Mouse (Mus musculus): Measurements from ENCODE around the gene Fadd. TPM values are rescaled to one million over a fixed set of nuclear protein-coding genes. Genes with fewer than 3 reads are reported as not detected.

Gene Fadd
- polyA plus RNA-seq, 1 experiment from 2014 or later, result 5.7 TPM

DNA sequence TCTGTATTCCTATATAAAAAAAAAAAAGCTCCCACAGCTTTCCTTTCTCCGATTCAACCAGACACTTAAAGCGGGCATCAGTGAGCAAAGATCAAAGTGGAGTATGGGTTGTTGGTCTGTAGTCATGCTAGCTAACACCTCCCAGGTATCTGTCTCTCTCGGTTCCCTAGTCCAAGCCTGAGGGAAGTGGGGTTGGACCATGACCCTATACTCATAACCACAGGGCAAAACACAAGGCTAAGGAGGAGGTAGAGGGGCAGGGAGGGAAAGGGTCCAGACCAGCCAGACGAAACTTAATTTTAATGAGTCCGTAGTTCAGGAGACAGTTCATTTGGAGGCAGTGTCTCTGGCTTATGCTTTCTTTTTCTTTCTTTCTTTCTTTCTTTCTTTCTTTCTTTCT, 10.0 kb downstream of the Fadd start:
- Histone ChIP-seq H3K36me3 (no peaks in the 10 kb centered on the region), H3K9ac (no peak overlapping the region), H3K27ac (no peak overlapping the region), H3K27me3 (0 out of 2 replicates have a peak, but pooled peaks cover 6% of the 10 kb centered on the region), H3K4me1 (replicated peaks) (no peaks in the 10 kb centered on the region), H3K4me2 (no peak overlapping the region), H3K9me3 (replicated peaks) (no peaks in the 10 kb centered on the region), H3K4me3 (replicated peaks) (no peak overlapping the region)
- DNase-seq (no peak), ATAC-seq (ENCODE audit: low read depth) (no peak)
- WGBS (ENCODE audit: insufficient replicate concordance), result 69% methylated on average over 5 of the region's 5 CpGs

- Histone ChIP-seq H3K27ac (no peak overlapping the region), H3K9ac (no peak overlapping the region), H3K4me1 (replicated peaks) (no peaks in the 10 kb centered on the region), H3K36me3 (no peaks in the 10 kb centered on the region), H3K4me2 (no peak overlapping the region), H3K4me3 (replicated peaks) (no peak overlapping the region), H3K27me3 (0 out of 2 replicates have a peak, but pooled peaks cover 9% of the 10 kb centered on the region), H3K9me3 (replicated peaks) (no peaks in the 10 kb centered on the region)
- DNase-seq (no peak), ATAC-seq (ENCODE audit: low read depth) (no peak)
Observed at GRCm38 (mm10) chr7:144571598-144571997, 10.7 kb downstream of the Fadd start.

DNA sequence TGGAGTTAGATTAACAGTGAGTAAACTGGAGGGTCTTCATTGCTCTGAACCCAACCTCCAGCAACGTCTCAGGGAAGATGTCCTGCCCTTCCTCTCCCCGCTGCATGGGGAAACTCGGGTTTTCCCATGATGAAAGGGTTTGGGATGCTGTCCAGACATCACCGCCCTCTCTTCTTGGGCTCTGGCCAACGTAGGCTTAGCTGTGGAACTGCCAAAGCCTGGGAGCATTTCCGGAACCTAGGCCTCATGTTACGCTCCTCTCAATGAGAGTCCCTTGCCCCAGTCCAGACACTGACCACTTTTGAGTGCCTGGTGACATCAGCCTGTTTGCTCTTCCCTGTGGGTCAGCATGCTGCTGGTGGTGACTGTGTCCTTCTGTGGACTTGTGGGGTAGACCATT, 12.8 kb downstream of the Fadd start:
- 0 out of 2 replicates have a peak, but pooled peaks cover 20% of the 10 kb centered on the region for H3K27me3 ChIP-seq
- no peak overlapping the region for H3K9ac ChIP-seq
- no peak overlapping the region for H3K4me2 ChIP-seq
- H3K4me3 ChIP-seq (replicated peaks), result no peak overlapping the region
- H3K36me3 ChIP-seq, result no peaks in the 10 kb centered on the region
- 64% methylated on average over 7 of the region's 7 CpGs for WGBS (ENCODE audit: insufficient replicate concordance)
- no peak for DNase-seq
- H3K4me1 ChIP-seq (replicated peaks), result no peaks in the 10 kb centered on the region
- no peak for ATAC-seq (ENCODE audit: low read depth)
- H3K9me3 ChIP-seq (replicated peaks), result no peaks in the 10 kb centered on the region
- H3K27ac ChIP-seq, result no peak overlapping the region

- H3K36me3 ChIP-seq, result no peaks in the 10 kb centered on the region
- H3K4me3 ChIP-seq (replicated peaks), result no peak overlapping the region
- no peaks in the 10 kb centered on the region for H3K4me1 ChIP-seq (replicated peaks)
- H3K9ac ChIP-seq, result no peak overlapping the region
- H3K4me2 ChIP-seq, result no peak overlapping the region
- DNase-seq, result no peak
- ATAC-seq (ENCODE audit: low read depth), result no peak
- 0 out of 2 replicates have a peak, but pooled peaks cover 31% of the 10 kb centered on the region for H3K27me3 ChIP-seq
- no peak overlapping the region for H3K27ac ChIP-seq
- H3K9me3 ChIP-seq (replicated peaks), result no peaks in the 10 kb centered on the region
Observed at GRCm38 (mm10) chr7:144568091-144568490, 14.2 kb downstream of the Fadd start.

DNA sequence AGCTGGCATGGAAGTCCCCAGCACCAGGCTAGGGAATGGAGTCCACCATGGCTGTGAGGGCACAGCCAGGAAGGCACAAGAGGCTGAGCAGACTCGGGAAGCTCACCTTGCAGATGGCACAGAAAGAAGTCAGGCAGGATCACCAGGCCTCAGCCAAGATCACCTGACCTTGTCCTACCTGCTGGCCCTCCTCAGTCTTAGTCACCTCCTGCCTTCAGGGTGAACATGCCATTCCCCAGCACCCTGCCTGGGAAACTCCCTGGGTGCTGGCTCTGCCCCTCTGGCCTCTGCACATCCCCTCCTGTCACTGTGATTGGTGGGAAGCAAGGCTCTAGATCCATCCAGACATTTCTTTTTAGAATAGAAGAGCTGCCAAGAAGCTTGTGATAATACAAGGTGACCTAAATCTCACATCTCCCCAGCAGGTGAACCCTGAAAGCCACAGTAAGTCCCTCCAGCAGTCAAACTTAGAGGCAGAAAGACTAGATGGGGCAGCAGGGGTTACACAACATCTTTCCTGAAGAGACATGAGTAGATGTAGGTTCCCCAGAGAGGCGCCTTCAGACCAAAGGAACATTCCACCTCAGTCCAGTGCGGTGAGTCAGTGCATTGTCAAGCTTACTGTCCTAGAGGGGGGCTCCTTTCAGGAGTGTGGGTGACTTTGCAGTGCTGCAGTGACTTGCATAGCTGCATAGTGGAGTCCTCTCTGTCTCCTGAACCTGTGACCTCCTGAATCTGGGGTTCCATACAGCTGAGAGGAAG, 15.2 kb downstream of the Fadd start:
- H3K36me3 ChIP-seq, result no peaks in the 10 kb centered on the region
- no peaks in the 10 kb centered on the region for H3K4me1 ChIP-seq (replicated peaks)
- no peak overlapping the region for H3K4me2 ChIP-seq
- 49% methylated on average over 3 of the region's 3 CpGs for WGBS (ENCODE audit: insufficient replicate concordance)
- DNase-seq (no peak), ATAC-seq (ENCODE audit: low read depth) (no peak)
- no peaks in the 10 kb centered on the region for H3K9me3 ChIP-seq (replicated peaks)
- H3K9ac ChIP-seq, result no peak overlapping the region
- 0 out of 2 replicates have a peak, but pooled peaks cover 31% of the 10 kb centered on the region for H3K27me3 ChIP-seq
- H3K4me3 ChIP-seq (replicated peaks), result no peak overlapping the region
- no peak overlapping the region for H3K27ac ChIP-seq

GRCm38 (mm10) chr7:144563456-144564155, 18.7 kb downstream of the Fadd start:
- H3K9ac ChIP-seq, result no peak overlapping the region
- H3K27ac ChIP-seq, result no peak overlapping the region
- 59% methylated on average over 9 of the region's 9 CpGs for WGBS (ENCODE audit: insufficient replicate concordance)
- no peaks in the 10 kb centered on the region for H3K4me1 ChIP-seq (replicated peaks)
- no peak overlapping the region for H3K4me2 ChIP-seq
- no peak for DNase-seq
- no peaks in the 10 kb centered on the region for H3K9me3 ChIP-seq (replicated peaks)
- no peak overlapping the region for H3K4me3 ChIP-seq (replicated peaks)
- no peaks in the 10 kb centered on the region for H3K36me3 ChIP-seq
- 0 out of 2 replicates have a peak, but pooled peaks cover 25% of the 10 kb centered on the region for H3K27me3 ChIP-seq
- ATAC-seq (ENCODE audit: low read depth), result no peak

- Histone ChIP-seq H3K9ac (no peak overlapping the region), H3K4me3 (replicated peaks) (no peak overlapping the region), H3K4me2 (no peak overlapping the region), H3K27ac (no peak overlapping the region), H3K4me1 (replicated peaks) (no peaks in the 10 kb centered on the region), H3K27me3 (0 out of 2 replicates have a peak, but pooled peaks cover 25% of the 10 kb centered on the region), H3K36me3 (no peaks in the 10 kb centered on the region), H3K9me3 (replicated peaks) (no peaks in the 10 kb centered on the region)
- no peak for ATAC-seq (ENCODE audit: low read depth)
- 36% methylated on average over 3 of the region's 3 CpGs for WGBS (ENCODE audit: insufficient replicate concordance)
- no peak for DNase-seq
Observed at GRCm38 (mm10) chr7:144562016-144562415, 20.2 kb downstream of the Fadd start.

GRCm38 (mm10) chr7:144560594-144560993, 21.7 kb downstream of the Fadd start:
- Histone ChIP-seq H3K27ac (no peak overlapping the region), H3K4me1 (replicated peaks) (no peaks in the 10 kb centered on the region), H3K36me3 (no peaks in the 10 kb centered on the region), H3K4me3 (replicated peaks) (no peak overlapping the region), H3K9me3 (replicated peaks) (no peaks in the 10 kb centered on the region), H3K9ac (no peak overlapping the region), H3K27me3 (0 out of 2 replicates have a peak, but pooled peaks cover 18% of the 10 kb centered on the region), H3K4me2 (no peak overlapping the region)
- ATAC-seq (ENCODE audit: low read depth) (no peak), DNase-seq (no peak)
- WGBS (ENCODE audit: insufficient replicate concordance), result 56% methylated on average over 4 of the region's 4 CpGs

GRCm38 (mm10) chr7:144558552-144558951, 23.7 kb downstream of the Fadd start:
- ATAC-seq (ENCODE audit: low read depth) (no peak), DNase-seq (no peak)
- Histone ChIP-seq H3K4me1 (replicated peaks) (peaks cover 6% of the 10 kb centered on the region), H3K4me2 (no peak overlapping the region), H3K27me3 (0 out of 2 replicates have a peak, but pooled peaks cover 4% of the 10 kb centered on the region), H3K9me3 (replicated peaks) (no peaks in the 10 kb centered on the region), H3K4me3 (replicated peaks) (no peak overlapping the region), H3K27ac (no peak overlapping the region), H3K9ac (no peak overlapping the region), H3K36me3 (no peaks in the 10 kb centered on the region)
- 52% methylated on average over 6 of the region's 6 CpGs for WGBS (ENCODE audit: insufficient replicate concordance)

GRCm38 (mm10) chr7:144554123-144554472, 28.2 kb downstream of the Fadd start:
- peaks cover 41% of the 10 kb centered on the region for H3K4me1 ChIP-seq (replicated peaks)
- no peaks in the 10 kb centered on the region for H3K9me3 ChIP-seq (replicated peaks)
- 21% methylated on average over 8 of the region's 8 CpGs for WGBS (ENCODE audit: insufficient replicate concordance)
- peak overlapping the region; percentile 62 for H3K27ac ChIP-seq
- peak overlapping the region; percentile 77 for H3K9ac ChIP-seq
- H3K4me3 ChIP-seq (replicated peaks), result peak overlapping the region; percentile 93
- peaks cover 24% of the 10 kb centered on the region for H3K36me3 ChIP-seq
- DNase-seq (no peak), ATAC-seq (ENCODE audit: low read depth) (no peak)
- H3K4me2 ChIP-seq, result peak overlapping the region; percentile 85
- no peaks in the 10 kb centered on the region for H3K27me3 ChIP-seq

DNA sequence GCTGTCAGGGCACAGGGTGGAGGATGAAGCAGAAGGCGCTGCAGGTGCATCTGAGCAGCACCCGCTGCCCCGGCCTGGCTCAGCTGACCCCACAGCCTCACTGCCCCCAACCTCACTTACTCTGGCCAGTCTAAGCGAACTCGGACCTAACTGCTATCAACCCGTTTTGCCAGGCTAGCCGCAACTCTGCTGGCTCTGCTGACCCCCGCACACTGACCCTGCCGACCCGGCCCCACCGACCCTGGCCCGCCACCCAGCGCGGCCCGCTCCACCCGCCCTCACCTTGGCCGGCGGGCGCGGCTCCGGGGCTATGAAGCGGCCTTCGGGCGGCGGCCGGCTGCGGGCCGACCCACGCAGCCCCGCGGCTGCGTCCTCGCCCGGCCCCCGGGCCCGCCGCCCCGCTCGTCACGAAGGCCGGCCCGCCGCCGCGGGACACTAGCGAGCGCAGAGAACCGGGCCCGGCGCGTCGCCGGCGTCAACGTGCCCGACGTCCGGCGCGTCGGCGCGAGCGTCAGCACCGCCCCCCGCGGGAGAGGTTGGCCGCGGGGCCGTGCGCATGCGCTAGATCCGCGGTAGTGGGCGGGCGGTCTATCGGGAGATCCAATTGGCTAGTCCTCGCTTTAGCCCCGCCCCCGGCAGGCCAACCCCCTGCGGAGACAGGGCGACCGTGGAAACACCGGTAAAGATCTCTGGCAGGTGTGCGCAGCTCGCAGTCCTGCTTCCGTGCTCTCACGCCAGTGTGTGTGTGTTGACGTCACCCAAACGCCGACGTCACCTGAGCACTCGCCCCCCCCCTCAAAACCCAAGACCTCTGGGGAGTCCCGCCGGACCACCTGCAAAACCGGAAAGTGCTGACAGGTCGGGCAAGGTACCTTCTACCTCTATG, 28.8 kb downstream of the Fadd start, which contains the start of gene Ppfia1:
Gene Ppfia1, minus strand, starts transcription at position 493 of the 886 bp plus-strand sequence.
- H3K9me3 ChIP-seq (replicated peaks), result no peaks in the 10 kb centered on the region
- peaks cover 47% of the 10 kb centered on the region for H3K4me1 ChIP-seq (replicated peaks)
- DNase-seq (peak; percentile 98), ATAC-seq (ENCODE audit: low read depth) (peak; percentile 95)
- H3K27ac ChIP-seq, result peak within 1 kb of the TSS; percentile 80
- under 1% methylated on average over 92 of the region's 97 CpGs for WGBS (ENCODE audit: insufficient replicate concordance)
- peak within 1 kb of the TSS; percentile 93 for H3K4me3 ChIP-seq (replicated peaks)
- peaks cover 30% of the 10 kb centered on the region for H3K36me3 ChIP-seq
- peak within 1 kb of the TSS; percentile 89 for H3K4me2 ChIP-seq
- no peaks in the 10 kb centered on the region for H3K27me3 ChIP-seq
- H3K9ac ChIP-seq, result peak within 1 kb of the TSS; percentile 97
